In genomic region chr1:165119011-165119726, GRCm38 (mm10) we compare ENCODE assay signal across 10 mouse cellular contexts. TPM values are rescaled to one million over a fixed set of nuclear protein-coding genes. Genes with fewer than 3 reads are reported as not detected.
DNase-seq lines count a peak whose midpoint lies in the region; ATAC-seq lines count a peak whose summit lies in the region.
"Had no signal": no experiment of that assay in that cellular context is flagged by ENCODE, and none has a peak within 500 bp of the region (broad histone marks: within the 10 kb centered on the region; RNA-seq: fewer than 3 reads in every experiment).

No protein-coding gene starts in this region.

- no peak overlapping the region for H3K4me3 ChIP-seq in embryonic facial prominence, embryonic 11.5 days (ENCODE audit: low read depth, low read length)
- no peak overlapping the region for H3K4me3 ChIP-seq in embryonic facial prominence, embryonic 10.5 days
- H3K4me3 ChIP-seq in embryonic facial prominence, embryonic 12.5 days: no peak overlapping the region
- peak overlapping the region; percentile 35 for H3K4me3 ChIP-seq in midbrain, embryonic 10.5 days

- H3K36me3 ChIP-seq in embryonic facial prominence, embryonic 11.5 days (replicated peaks; ENCODE audit: control insufficient read depth, insufficient read depth, low read depth, low read length): no peaks in the 10 kb centered on the region
- H3K36me3 ChIP-seq in embryonic facial prominence, embryonic 10.5 days (replicated peaks): no peaks in the 10 kb centered on the region
- H3K36me3 ChIP-seq in embryonic facial prominence, embryonic 12.5 days: no peaks in the 10 kb centered on the region
- no peaks in the 10 kb centered on the region for H3K36me3 ChIP-seq in midbrain, embryonic 10.5 days

- no peaks in the 10 kb centered on the region for H3K27me3 ChIP-seq in embryonic facial prominence, embryonic 11.5 days (ENCODE audit: control insufficient read depth, insufficient read depth, low read length)
- H3K27me3 ChIP-seq in embryonic facial prominence, embryonic 10.5 days (replicated peaks; ENCODE audit: low read depth, poor library complexity, severe bottlenecking): peaks cover 23% of the 10 kb centered on the region
- no peaks in the 10 kb centered on the region for H3K27me3 ChIP-seq in embryonic facial prominence, embryonic 12.5 days
- H3K27me3 ChIP-seq in midbrain, embryonic 10.5 days (ENCODE audit: low read depth, poor library complexity, severe bottlenecking): peaks cover 32% of the 10 kb centered on the region

- no peak for DNase-seq in embryonic facial prominence, embryonic 11.5 days (ENCODE audit: low spot score)
- no peak for DNase-seq in embryonic facial prominence, embryonic 10.5 days (ENCODE audit: low spot score)
- peak; percentile 15 for DNase-seq in kidney, postnatal 10 days
- DNase-seq in kidney, postnatal 14 days: no peak
- peak; percentile 40 for DNase-seq in midbrain, embryonic 10.5 days (ENCODE audit: low spot score)
- no peak for DNase-seq in ovary, adult 18-20 months (ENCODE audit: low spot score)
- no peak for DNase-seq in B cell, adult 2 months
- DNase-seq: gastrocnemius, postnatal 36 days had no signal

- peak overlapping the region; percentile 13; the same call in 1 of the 2 replicates for H3K4me2 ChIP-seq in embryonic facial prominence, embryonic 11.5 days (ENCODE audit: low read depth, low read length)
- H3K4me2 ChIP-seq in embryonic facial prominence, embryonic 12.5 days (replicated peaks): 0 out of 2 replicates have a peak overlapping the region, but pooled peaks have one; percentile 36

- ATAC-seq in embryonic facial prominence, embryonic 11.5 days (replicated peaks; ENCODE audit: insufficient number of reproducible peaks, low FRiP score, low TSS enrichment, low read depth): no peak
- ATAC-seq in embryonic facial prominence, embryonic 12.5 days (ENCODE audit: insufficient number of reproducible peaks, insufficient read depth, low FRiP score, low TSS enrichment): no peak

- WGBS in embryonic facial prominence, embryonic 11.5 days: 61% methylated on average over 15 of the region's 15 CpGs
- 51% methylated on average over 15 of the region's 15 CpGs for WGBS in embryonic facial prominence, embryonic 10.5 days
- whole genome bisulfite sequencing in embryonic facial prominence, embryonic 12.5 days: 60% methylated on average over 15 of the region's 15 CpGs
- WGBS in midbrain, embryonic 10.5 days: 49% methylated on average over 15 of the region's 15 CpGs

- no peaks in the 10 kb centered on the region for H3K4me1 ChIP-seq in embryonic facial prominence, embryonic 11.5 days (ENCODE audit: control insufficient read depth, insufficient read depth, low read length)
- H3K4me1 ChIP-seq in embryonic facial prominence, embryonic 10.5 days: peaks cover 17% of the 10 kb centered on the region
- peaks cover 11% of the 10 kb centered on the region for H3K4me1 ChIP-seq in embryonic facial prominence, embryonic 12.5 days
- H3K4me1 ChIP-seq in midbrain, embryonic 10.5 days: peaks cover 28% of the 10 kb centered on the region

- H3K27ac ChIP-seq in embryonic facial prominence, embryonic 11.5 days (replicated peaks; ENCODE audit: low read depth, low read length): no peak overlapping the region
- H3K27ac ChIP-seq in embryonic facial prominence, embryonic 10.5 days (replicated peaks): no peak overlapping the region
- H3K27ac ChIP-seq in embryonic facial prominence, embryonic 12.5 days: no peak overlapping the region
- H3K27ac ChIP-seq in midbrain, embryonic 10.5 days (replicated peaks): peak overlapping the region; percentile 79

- no peak overlapping the region for H3K9ac ChIP-seq in embryonic facial prominence, embryonic 11.5 days (replicated peaks; ENCODE audit: low read length)
- H3K9ac ChIP-seq in embryonic facial prominence, embryonic 12.5 days: no peak overlapping the region

- H3K9me3 ChIP-seq in embryonic facial prominence, embryonic 11.5 days (replicated peaks; ENCODE audit: control insufficient read depth, low read length): no peaks in the 10 kb centered on the region
- H3K9me3 ChIP-seq in embryonic facial prominence, embryonic 10.5 days: no peaks in the 10 kb centered on the region
- no peaks in the 10 kb centered on the region for H3K9me3 ChIP-seq in embryonic facial prominence, embryonic 12.5 days
- no peaks in the 10 kb centered on the region for H3K9me3 ChIP-seq in midbrain, embryonic 10.5 days (replicated peaks)

RNA-seq across cellular contexts. Expression of gene Tbx19, which starts 41.4 kb away (rescaled TPM):
- 0.21 TPM in 1 of 2 replicates, not detected in the other for polyA plus RNA-seq in embryonic facial prominence, embryonic 11.5 days (2014; fragmentation: Nextera tagmentation; extraction: Ambion mirVana)
- polyA plus RNA-seq in embryonic facial prominence, embryonic 10.5 days (2016; fragmentation: Nextera tagmentation; extraction: Ambion mirVana): not detected in 2 replicates
- polyA plus RNA-seq in embryonic facial prominence, embryonic 12.5 days (2016; fragmentation: Nextera tagmentation; extraction: Ambion mirVana): not detected in 2 replicates
- polyA plus RNA-seq in midbrain, embryonic 10.5 days (2016; fragmentation: Nextera tagmentation; extraction: Ambion mirVana): not detected in 2 replicates
- polyA plus RNA-seq: large intestine, adult 2 months had no signal

Comparison
In these comparisons a context has a peak if more than half of its experiments do, and no peak if none do; other contexts are left out.
1. DNase-seq: peak in kidney, postnatal 10 days (single experiment) and midbrain, embryonic 10.5 days (single experiment); none in embryonic facial prominence, embryonic 11.5 days (single experiment), embryonic facial prominence, embryonic 10.5 days (single experiment), kidney, postnatal 14 days (single experiment), ovary, adult 18-20 months (single experiment) and B cell, adult 2 months (0 of 2).